Mouse (Mus musculus) left cerebral cortex, postnatal 25 days (tissue): ENCODE results near the gene Smim7. TPM values are rescaled to one million over a fixed set of nuclear protein-coding genes. Genes with fewer than 3 reads are reported as not detected.

ENCODE experiments used
- DNase-seq, 2 experiments: peaks; one replicate each; pipeline ENCODE4 v3.0.0; 2022; ENCODE audit warnings: low spot score in 2 of 2, mixed read lengths in 1 of 2
- intact Hi-C: fragments of 180-260 bp; cut with DNase I; formaldehyde crosslinking; loops from one replicate; pipeline ENCODE4 v1.15.1; 2025
- total RNA-seq, 2 experiments: library from RNA; stranded (reverse); gene quantifications; 2 replicates each; pipeline ENCODE4 v1.2.3; 2021

The Smim7 gene
- 100 to 1,000 TPM; 121 to 124 TPM for total RNA-seq

DNA sequence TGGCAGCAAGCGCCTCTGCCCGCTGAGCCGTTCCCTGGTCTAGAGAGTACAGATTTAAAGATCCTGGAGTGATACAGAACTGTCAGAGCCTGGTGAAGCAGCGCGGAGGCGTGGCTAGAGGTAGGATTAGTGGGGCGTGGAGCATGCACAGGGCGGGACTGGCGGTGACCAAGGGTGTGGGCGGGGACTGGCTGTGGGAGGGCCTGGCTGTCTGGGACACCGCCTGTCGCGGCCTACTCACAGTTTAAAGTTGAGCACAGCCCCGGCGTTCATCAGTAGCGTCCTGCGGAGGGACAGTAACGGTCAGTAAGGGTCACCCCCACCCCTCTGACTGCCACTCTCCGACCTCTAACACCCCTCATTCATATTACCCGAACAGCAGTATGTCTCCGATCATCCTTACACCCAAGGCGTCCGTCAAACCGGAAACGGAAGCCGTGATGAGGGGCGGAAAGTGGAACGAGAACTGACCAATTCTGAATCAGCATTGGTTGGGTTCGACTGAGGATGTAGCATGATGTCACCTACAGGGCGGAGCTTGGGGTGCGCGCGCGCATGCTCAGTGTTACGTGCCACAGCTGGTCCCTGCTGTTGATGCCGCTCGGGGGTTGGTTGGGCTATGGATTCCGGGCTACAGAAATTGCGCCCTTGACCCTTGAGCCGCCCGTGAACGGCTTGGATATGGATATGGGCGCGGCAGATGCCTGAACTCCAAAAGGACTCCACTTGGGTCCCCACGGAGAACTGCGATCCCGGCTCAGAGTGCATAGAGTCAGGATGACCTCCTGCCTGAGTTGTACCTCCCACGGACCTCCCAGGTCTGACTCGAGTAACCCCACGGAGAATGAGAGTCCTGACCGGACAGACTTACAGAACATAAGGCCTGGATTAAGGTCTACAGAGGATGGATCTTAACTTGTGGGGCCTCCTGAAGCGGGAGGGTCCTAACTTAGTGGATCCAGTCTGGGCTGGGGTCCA lies at the start of gene Smim7:
Smim7 (minus strand) TSS at position 456 of the 978 bp plus-strand sequence.
- intact Hi-C loops = loop anchor here (2.0 kb wide), 1 partner anchor 22 kb away; the partner anchor contains the start of gene Med26
- DNase-seq = peak; percentile 98 to 99

DNA sequence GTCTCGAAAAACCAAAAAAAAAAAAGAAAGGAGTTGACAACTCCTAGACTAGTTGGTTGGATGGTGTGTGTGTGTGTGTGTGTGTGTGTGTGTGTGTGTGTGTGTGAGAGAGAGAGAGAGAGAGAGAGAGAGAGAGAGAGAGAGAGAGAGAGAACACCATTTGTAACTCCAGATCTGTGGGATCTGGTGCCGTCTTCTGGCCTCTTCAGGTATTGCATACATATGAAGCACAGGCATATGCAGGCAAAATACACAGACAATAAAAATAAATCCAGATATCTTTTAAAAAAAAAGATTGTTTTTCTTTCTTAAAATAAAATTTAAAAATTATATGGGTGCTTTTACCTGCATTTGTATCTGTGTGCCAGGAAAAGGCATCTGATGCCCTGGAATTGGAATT lies 19.3 kb upstream of the Smim7 start:
- peak in 1 of 2 experiments; percentile 26 for DNase-seq

DNA sequence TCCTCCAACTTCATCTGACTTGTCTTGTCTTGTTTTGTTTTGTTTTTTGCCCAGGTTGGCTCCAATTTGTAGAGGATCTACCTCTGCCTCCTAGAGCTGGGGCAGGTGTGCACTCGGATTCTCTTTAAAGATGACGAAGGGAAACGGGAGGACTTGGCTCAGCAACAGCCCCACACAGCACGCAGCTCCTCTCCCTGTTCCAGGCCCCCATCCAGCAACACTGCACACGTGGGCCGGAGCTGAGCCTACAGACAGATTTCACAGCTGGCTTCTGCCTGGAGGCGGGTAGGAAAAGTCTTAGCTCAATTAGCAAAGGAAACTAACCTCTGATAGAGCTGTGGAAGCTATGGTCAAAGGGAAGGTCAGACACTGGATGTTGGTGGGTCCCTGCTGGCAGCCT lies 18.4 kb upstream of the Smim7 start:
- intact Hi-C loops = no loop called here
- peak; percentile 74 to 95 for DNase-seq

More for the DNA sequence above, 19.3 kb upstream of the Smim7 start:
- intact Hi-C loops = no loop called here

- intact Hi-C loops = no loop called here
- peak in 1 of 2 experiments; percentile 73 for DNase-seq
Measured at GRCm38 (mm10) chr8:72588865-72589264, 18.0 kb upstream of the Smim7 start.

- peak in 1 of 2 experiments; percentile 45 for DNase-seq
- intact Hi-C loops = no loop called here
Measured at GRCm38 (mm10) chr8:72587806-72588205, 16.9 kb upstream of the Smim7 start.

- no peak for DNase-seq
- intact Hi-C loops = no loop called here
Measured at GRCm38 (mm10) chr8:72584390-72584789, 13.5 kb upstream of the Smim7 start.

DNA sequence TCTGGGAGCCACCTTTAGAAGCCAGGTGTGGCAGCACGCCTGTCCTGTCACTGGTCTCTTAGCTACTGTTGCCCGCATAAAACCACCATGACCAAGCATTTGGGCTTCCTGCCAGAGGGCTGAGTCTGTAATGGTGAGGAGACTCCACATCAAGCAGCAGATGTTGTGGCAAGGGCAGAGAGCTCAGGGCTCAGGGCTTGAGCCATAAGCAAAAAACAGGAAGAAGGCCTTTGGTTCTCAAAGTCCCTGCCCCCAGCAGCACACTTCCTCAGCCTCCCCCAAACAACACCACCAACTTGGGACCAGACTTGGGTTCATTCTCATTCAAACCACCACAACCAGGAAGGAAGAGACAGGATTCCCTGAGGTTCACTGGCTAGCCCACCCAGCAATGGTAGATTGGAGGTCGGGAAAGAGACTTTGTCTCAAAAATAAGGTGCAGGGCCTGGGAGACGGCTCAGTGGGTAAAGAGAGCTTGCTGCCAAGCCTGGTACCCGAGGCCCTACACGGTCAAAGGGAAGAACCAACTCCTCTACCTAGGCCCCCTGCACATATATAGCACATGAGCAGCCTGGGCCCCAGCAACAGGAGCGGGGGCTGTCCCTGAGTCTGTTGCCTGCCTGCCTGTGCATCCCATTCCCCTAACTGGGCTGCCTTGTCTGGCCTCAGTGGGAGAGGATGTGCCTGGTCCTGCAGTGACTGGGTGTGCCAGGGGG lies 12.3 kb upstream of the Smim7 start:
- intact Hi-C loops = no loop called here
- DNase-seq = peak in 1 of 2 experiments; percentile 17

DNA sequence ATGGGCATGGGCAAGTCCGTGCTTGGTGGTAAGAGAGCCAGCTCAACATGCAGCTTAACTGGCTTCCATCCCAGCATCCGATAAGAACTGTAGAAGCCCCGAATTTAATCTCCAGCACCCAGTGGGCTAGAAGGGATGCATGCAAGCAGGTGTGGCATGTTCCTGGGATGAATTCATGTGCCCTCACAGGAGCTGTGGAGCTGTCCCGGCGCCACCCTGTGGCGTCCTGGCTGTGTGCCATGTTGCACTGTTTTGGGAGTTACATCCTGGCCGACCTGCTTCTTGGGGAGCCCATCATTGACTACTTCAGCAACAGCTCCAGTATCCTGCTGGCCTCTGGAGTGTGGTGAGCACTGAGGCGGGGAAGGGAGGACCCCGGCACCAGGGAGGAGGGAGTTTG lies 8.5 kb upstream of the Smim7 start:
- DNase-seq = no peak
- intact Hi-C loops = no loop called here

GRCm38 (mm10) chr8:72577941-72578340 lies 7.1 kb upstream of the Smim7 start:
- DNase-seq = no peak
- intact Hi-C loops = no loop called here

GRCm38 (mm10) chr8:72577266-72577665 lies 6.4 kb upstream of the Smim7 start:
- intact Hi-C loops = no loop called here
- DNase-seq = no peak

DNA sequence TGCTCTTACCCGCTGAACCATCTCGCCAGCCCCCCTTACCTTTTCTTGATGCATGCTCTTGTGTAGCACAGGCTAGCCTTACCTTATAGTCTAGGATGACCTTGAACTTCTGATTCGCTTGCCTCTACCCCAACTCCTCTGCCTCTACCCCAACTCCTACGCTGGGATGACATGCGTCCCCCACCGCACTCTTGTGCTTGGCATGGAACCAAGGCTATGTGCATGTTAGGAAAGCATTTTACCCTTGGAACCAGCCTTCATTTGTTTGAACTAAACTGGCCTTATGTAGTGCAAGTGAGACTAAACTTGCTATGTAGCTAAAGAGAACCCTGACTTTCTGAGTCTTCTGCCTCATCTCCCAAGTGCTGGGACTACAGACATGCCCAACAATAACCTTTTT lies 5.0 kb upstream of the Smim7 start:
- no peak for DNase-seq
- intact Hi-C loops = no loop called here

DNA sequence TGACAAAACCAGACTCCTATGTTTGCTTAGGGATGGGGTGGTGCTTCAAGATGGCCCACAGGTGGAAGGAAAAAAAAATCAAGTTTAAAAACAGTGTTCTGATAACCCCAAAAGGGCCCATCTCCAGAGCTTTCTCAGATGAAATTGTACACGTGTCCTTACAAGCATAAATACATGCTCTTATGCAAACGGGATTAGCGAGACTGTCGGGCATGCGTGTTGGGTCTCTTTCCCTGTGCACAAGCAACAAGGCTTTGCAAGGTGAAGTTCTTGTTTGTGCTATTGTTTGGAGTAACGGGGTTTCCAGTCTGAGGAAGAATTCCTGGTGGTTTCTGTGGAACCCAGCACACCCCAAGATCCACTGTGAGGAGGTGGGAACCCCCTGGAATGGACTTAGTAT lies 2.6 kb upstream of the Smim7 start:
- DNase-seq = peak; percentile 26 to 52
- intact Hi-C loops = no loop called here

- intact Hi-C loops = no loop called here
- DNase-seq = no peak
Measured at GRCm38 (mm10) chr8:72572507-72572906, 1.6 kb upstream of the Smim7 start.

GRCm38 (mm10) chr8:72571611-72572473 lies 954 bp upstream of the Smim7 start, which contains the start of gene Tmem38a:
Tmem38a (plus strand) TSS chr8:72572055.
- DNase-seq = peak; percentile 80 to 87
- intact Hi-C loops = loop anchor here (2.0 kb wide), 1 partner anchor 23 kb away; the partner anchor contains the start of gene Med26

GRCm38 (mm10) chr8:72565970-72566369 lies 4.9 kb downstream of the Smim7 start:
- intact Hi-C loops = no loop called here

GRCm38 (mm10) chr8:72561111-72561689 lies 9.7 kb downstream of the Smim7 start:
- peak in 1 of 2 experiments; percentile 37 for DNase-seq
- intact Hi-C loops = no loop called here

More at GRCm38 (mm10) chr8:72565970-72566369, 4.9 kb downstream of the Smim7 start:
- DNase-seq = no peak

GRCm38 (mm10) chr8:72555770-72556169 lies 15.1 kb downstream of the Smim7 start:
- DNase-seq = no peak
- intact Hi-C loops = no loop called here

DNA sequence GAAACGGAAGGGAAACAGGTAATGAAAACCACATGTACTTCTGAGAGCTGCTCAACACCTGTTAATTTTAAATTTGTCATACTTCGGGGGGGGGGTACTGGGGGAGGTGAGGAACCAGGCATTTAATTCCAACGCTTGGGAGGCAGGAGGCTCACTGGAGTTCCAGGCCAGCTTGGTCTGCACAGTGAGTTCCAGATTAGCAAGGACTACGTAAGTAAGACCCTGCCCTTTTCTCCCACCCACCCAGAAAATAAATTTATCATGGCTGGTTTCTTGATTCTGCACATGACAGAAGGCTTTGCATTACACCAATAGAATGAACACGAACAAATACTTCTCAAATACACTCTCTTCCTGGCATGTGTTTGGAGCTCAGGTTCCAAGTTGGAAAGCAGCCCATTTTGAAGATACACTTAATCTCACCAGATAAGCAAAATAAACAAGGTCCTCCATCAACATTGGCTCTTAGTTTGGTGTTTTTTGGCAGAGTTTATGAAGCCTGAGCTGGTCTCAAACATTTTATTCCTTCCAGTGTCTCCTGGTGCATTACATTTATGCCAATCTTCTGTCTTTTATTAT lies 21.5 kb downstream of the Smim7 start:
- no peak for DNase-seq
- intact Hi-C loops = loop anchor here (2.0 to 5.0 kb wide), 2 partner anchors 21 to 72 kb away; partner anchors contain the start of genes Cherp and Smim7
